Mouse (Mus musculus): ENCODE measurements around the gene Anapc5. TPM values are rescaled to one million over a fixed set of nuclear protein-coding genes. Genes with fewer than 3 reads are reported as not detected.

Anapc5 gene
- polyA plus RNA-seq, 1 experiment from 2014 or later: 380 TPM

- Histone ChIP-seq H3K36me3 (ENCODE audit: control insufficient read depth, insufficient read depth, low read length) (0 out of 2 replicates have a peak, but pooled peaks cover 16% of the 10 kb centered on the region), H3K27ac (ENCODE audit: low read length) (no peak overlapping the region), H3K27me3 (ENCODE audit: control insufficient read depth, insufficient read depth, low read length) (no peaks in the 10 kb centered on the region), H3K4me1 (ENCODE audit: control insufficient read depth, insufficient read depth, low read length) (no peaks in the 10 kb centered on the region), H3K9me3 (replicated peaks; ENCODE audit: control insufficient read depth, low read length) (no peaks in the 10 kb centered on the region), H3K4me3 (replicated peaks; ENCODE audit: low read length) (no peak overlapping the region), H3K4me2 (ENCODE audit: low read depth, low read length) (no peak overlapping the region), H3K9ac (ENCODE audit: low read length) (no peak overlapping the region)
- 64% methylated on average over 3 of the region's 3 CpGs for WGBS
- no peak for ATAC-seq (ENCODE audit: insufficient read depth, low FRiP score)
Measured at GRCm38 (mm10) chr5:122805503-122805902, 15.6 kb downstream of the Anapc5 start.

- H3K9ac ChIP-seq (ENCODE audit: low read length): no peak overlapping the region
- H3K36me3 ChIP-seq (ENCODE audit: control insufficient read depth, insufficient read depth, low read length): peaks cover 12% of the 10 kb centered on the region; the same call in 1 of the 2 replicates
- H3K9me3 ChIP-seq (replicated peaks; ENCODE audit: control insufficient read depth, low read length): no peaks in the 10 kb centered on the region
- 61% methylated on average over 9 of the region's 9 CpGs for WGBS
- no peak overlapping the region for H3K4me2 ChIP-seq (ENCODE audit: low read depth, low read length)
- no peak overlapping the region for H3K27ac ChIP-seq (ENCODE audit: low read length)
- no peak overlapping the region for H3K4me3 ChIP-seq (replicated peaks; ENCODE audit: low read length)
- no peaks in the 10 kb centered on the region for H3K27me3 ChIP-seq (ENCODE audit: control insufficient read depth, insufficient read depth, low read length)
- H3K4me1 ChIP-seq (ENCODE audit: control insufficient read depth, insufficient read depth, low read length): 0 out of 2 replicates have a peak, but pooled peaks cover 10% of the 10 kb centered on the region
- ATAC-seq (ENCODE audit: insufficient read depth, low FRiP score): no peak
Measured at GRCm38 (mm10) chr5:122802706-122803105, 18.4 kb downstream of the Anapc5 start.

GRCm38 (mm10) chr5:122801684-122802083, 19.5 kb downstream of the Anapc5 start:
- Histone ChIP-seq H3K4me2 (ENCODE audit: low read depth, low read length) (no peak overlapping the region), H3K9ac (ENCODE audit: low read length) (no peak overlapping the region), H3K36me3 (ENCODE audit: control insufficient read depth, insufficient read depth, low read length) (peaks cover 15% of the 10 kb centered on the region), H3K4me1 (ENCODE audit: control insufficient read depth, insufficient read depth, low read length) (0 out of 2 replicates have a peak, but pooled peaks cover 10% of the 10 kb centered on the region), H3K27ac (ENCODE audit: low read length) (no peak overlapping the region), H3K27me3 (ENCODE audit: control insufficient read depth, insufficient read depth, low read length) (no peaks in the 10 kb centered on the region), H3K4me3 (replicated peaks; ENCODE audit: low read length) (no peak overlapping the region), H3K9me3 (replicated peaks; ENCODE audit: control insufficient read depth, low read length) (no peaks in the 10 kb centered on the region)
- WGBS: 91% methylated on average over 8 of the region's 8 CpGs
- ATAC-seq (ENCODE audit: insufficient read depth, low FRiP score): no peak

GRCm38 (mm10) chr5:122800345-122801010, 20.7 kb downstream of the Anapc5 start:
- no peaks in the 10 kb centered on the region for H3K27me3 ChIP-seq (ENCODE audit: control insufficient read depth, insufficient read depth, low read length)
- peaks cover 16% of the 10 kb centered on the region for H3K36me3 ChIP-seq (ENCODE audit: control insufficient read depth, insufficient read depth, low read length)
- H3K9ac ChIP-seq (ENCODE audit: low read length): no peak overlapping the region
- 0 out of 2 replicates have a peak, but pooled peaks have one; percentile 5 for ATAC-seq (ENCODE audit: insufficient read depth, low FRiP score)
- no peaks in the 10 kb centered on the region for H3K9me3 ChIP-seq (replicated peaks; ENCODE audit: control insufficient read depth, low read length)
- WGBS: 65% methylated on average over 13 of the region's 13 CpGs
- H3K27ac ChIP-seq (ENCODE audit: low read length): no peak overlapping the region
- H3K4me1 ChIP-seq (ENCODE audit: control insufficient read depth, insufficient read depth, low read length): 0 out of 2 replicates have a peak, but pooled peaks cover 10% of the 10 kb centered on the region
- no peak overlapping the region for H3K4me3 ChIP-seq (replicated peaks; ENCODE audit: low read length)
- no peak overlapping the region for H3K4me2 ChIP-seq (ENCODE audit: low read depth, low read length)

GRCm38 (mm10) chr5:122799379-122800344, 21.5 kb downstream of the Anapc5 start:
- 76% methylated on average over 17 of the region's 17 CpGs for WGBS
- Histone ChIP-seq H3K27ac (ENCODE audit: low read length) (no peak overlapping the region), H3K4me2 (ENCODE audit: low read depth, low read length) (no peak overlapping the region), H3K4me1 (ENCODE audit: control insufficient read depth, insufficient read depth, low read length) (0 out of 2 replicates have a peak, but pooled peaks cover 10% of the 10 kb centered on the region), H3K4me3 (replicated peaks; ENCODE audit: low read length) (no peak overlapping the region), H3K9me3 (replicated peaks; ENCODE audit: control insufficient read depth, low read length) (no peaks in the 10 kb centered on the region), H3K36me3 (ENCODE audit: control insufficient read depth, insufficient read depth, low read length) (peaks cover 15% of the 10 kb centered on the region), H3K27me3 (ENCODE audit: control insufficient read depth, insufficient read depth, low read length) (no peaks in the 10 kb centered on the region), H3K9ac (ENCODE audit: low read length) (no peak overlapping the region)
- no peak for ATAC-seq (ENCODE audit: insufficient read depth, low FRiP score)

GRCm38 (mm10) chr5:122798557-122799378, 22.4 kb downstream of the Anapc5 start:
- no peaks in the 10 kb centered on the region for H3K27me3 ChIP-seq (ENCODE audit: control insufficient read depth, insufficient read depth, low read length)
- H3K4me2 ChIP-seq (ENCODE audit: low read depth, low read length): no peak overlapping the region
- H3K27ac ChIP-seq (ENCODE audit: low read length): 0 out of 2 replicates have a peak overlapping the region, but pooled peaks have one; percentile 0
- peak; percentile 81; the same call in 1 of the 2 replicates for ATAC-seq (ENCODE audit: insufficient read depth, low FRiP score)
- H3K4me3 ChIP-seq (replicated peaks; ENCODE audit: low read length): no peak overlapping the region
- H3K9me3 ChIP-seq (replicated peaks; ENCODE audit: control insufficient read depth, low read length): no peaks in the 10 kb centered on the region
- H3K4me1 ChIP-seq (ENCODE audit: control insufficient read depth, insufficient read depth, low read length): 0 out of 2 replicates have a peak, but pooled peaks cover 10% of the 10 kb centered on the region
- no peak overlapping the region for H3K9ac ChIP-seq (ENCODE audit: low read length)
- peaks cover 6% of the 10 kb centered on the region for H3K36me3 ChIP-seq (ENCODE audit: control insufficient read depth, insufficient read depth, low read length)
- 46% methylated on average over 17 of the region's 17 CpGs for WGBS

GRCm38 (mm10) chr5:122797866-122798265, 23.3 kb downstream of the Anapc5 start:
- no peak overlapping the region for H3K4me3 ChIP-seq (replicated peaks; ENCODE audit: low read length)

GRCm38 (mm10) chr5:122788696-122789095, 32.4 kb downstream of the Anapc5 start:
- Histone ChIP-seq H3K4me1 (ENCODE audit: control insufficient read depth, insufficient read depth, low read length) (peaks cover 4% of the 10 kb centered on the region; the same call in 1 of the 2 replicates), H3K9ac (ENCODE audit: low read length) (no peak overlapping the region), H3K4me2 (ENCODE audit: low read depth, low read length) (no peak overlapping the region), H3K9me3 (replicated peaks; ENCODE audit: control insufficient read depth, low read length) (no peaks in the 10 kb centered on the region), H3K36me3 (ENCODE audit: control insufficient read depth, insufficient read depth, low read length) (peaks cover 14% of the 10 kb centered on the region), H3K27me3 (ENCODE audit: control insufficient read depth, insufficient read depth, low read length) (no peaks in the 10 kb centered on the region), H3K27ac (ENCODE audit: low read length) (no peak overlapping the region), H3K4me3 (replicated peaks; ENCODE audit: low read length) (no peak overlapping the region)
- ATAC-seq (ENCODE audit: insufficient read depth, low FRiP score): no peak
- 63% methylated on average over 2 of the region's 2 CpGs for WGBS

More at GRCm38 (mm10) chr5:122797866-122798265, 23.3 kb downstream of the Anapc5 start:
- no peak for ATAC-seq (ENCODE audit: insufficient read depth, low FRiP score)
- 0 out of 2 replicates have a peak, but pooled peaks cover 10% of the 10 kb centered on the region for H3K4me1 ChIP-seq (ENCODE audit: control insufficient read depth, insufficient read depth, low read length)
- 0 out of 2 replicates have a peak overlapping the region, but pooled peaks have one; percentile 1 for H3K27ac ChIP-seq (ENCODE audit: low read length)
- H3K9me3 ChIP-seq (replicated peaks; ENCODE audit: control insufficient read depth, low read length): no peaks in the 10 kb centered on the region
- H3K4me2 ChIP-seq (ENCODE audit: low read depth, low read length): no peak overlapping the region
- peaks cover 6% of the 10 kb centered on the region for H3K36me3 ChIP-seq (ENCODE audit: control insufficient read depth, insufficient read depth, low read length)
- no peak overlapping the region for H3K9ac ChIP-seq (ENCODE audit: low read length)
- 66% methylated on average over 3 of the region's 3 CpGs for WGBS
- H3K27me3 ChIP-seq (ENCODE audit: control insufficient read depth, insufficient read depth, low read length): no peaks in the 10 kb centered on the region
